Mouse (Mus musculus): Measurements from ENCODE around the gene Prr15l. TPM values are rescaled to one million over a fixed set of nuclear protein-coding genes. Genes with fewer than 3 reads are reported as not detected.

Prr15l gene
- polyA plus RNA-seq, 1 experiment = 8.9 TPM

DNA sequence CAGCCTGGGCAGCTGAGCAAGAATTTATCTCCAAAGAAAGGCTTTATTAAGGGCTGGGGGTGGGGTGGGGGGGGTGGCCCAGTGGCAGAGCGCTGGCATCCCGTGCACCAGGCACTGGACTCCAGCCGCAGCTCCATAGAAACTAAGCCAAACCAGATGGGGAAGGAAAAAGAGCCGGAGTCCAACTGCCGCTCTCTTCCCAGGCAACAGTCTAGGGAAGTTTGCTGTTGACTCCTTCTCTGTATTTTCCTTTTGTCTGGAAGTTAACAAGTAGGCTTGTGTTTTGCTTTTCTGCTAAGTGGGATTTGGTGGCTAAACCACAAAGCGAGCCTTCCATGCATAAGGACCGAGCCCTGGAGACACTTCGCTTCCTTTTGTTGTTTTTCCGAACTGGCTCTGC is 18.6 kb downstream of the Prr15l start:
- DNase-seq (ENCODE audit: low spot score) = no peak

DNA sequence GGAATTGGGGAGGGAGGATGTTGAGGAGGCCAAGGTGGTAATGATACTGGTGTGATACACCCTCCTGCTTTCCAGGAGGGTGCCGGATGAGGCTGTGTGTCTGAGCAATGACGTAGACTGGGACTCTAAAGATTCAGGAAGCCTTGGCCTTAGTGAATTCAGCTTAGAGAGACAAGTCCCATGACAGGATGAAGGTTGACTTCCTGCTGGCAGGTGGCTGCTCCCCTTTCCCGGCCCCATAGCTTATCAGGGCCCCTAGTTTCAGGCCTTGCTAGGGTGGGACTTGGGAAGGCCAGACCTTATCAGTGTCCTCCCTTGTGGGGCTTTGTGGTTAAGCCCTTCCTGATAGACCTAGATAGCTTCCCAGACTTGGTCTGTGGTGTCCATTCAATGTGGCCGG is 19.9 kb downstream of the Prr15l start:
- DNase-seq (ENCODE audit: low spot score) = no peak

GRCm38 (mm10) chr11:96950767-96951166 is 22.9 kb downstream of the Prr15l start:
- DNase-seq (ENCODE audit: low spot score) = no peak

- no peak for DNase-seq (ENCODE audit: low spot score)
These were observed 24.5 kb downstream of the Prr15l start for GRCm38 (mm10) chr11:96952426-96952825.

GRCm38 (mm10) chr11:96952896-96953295 is 25.0 kb downstream of the Prr15l start:
- DNase-seq (ENCODE audit: low spot score) = no peak

DNA sequence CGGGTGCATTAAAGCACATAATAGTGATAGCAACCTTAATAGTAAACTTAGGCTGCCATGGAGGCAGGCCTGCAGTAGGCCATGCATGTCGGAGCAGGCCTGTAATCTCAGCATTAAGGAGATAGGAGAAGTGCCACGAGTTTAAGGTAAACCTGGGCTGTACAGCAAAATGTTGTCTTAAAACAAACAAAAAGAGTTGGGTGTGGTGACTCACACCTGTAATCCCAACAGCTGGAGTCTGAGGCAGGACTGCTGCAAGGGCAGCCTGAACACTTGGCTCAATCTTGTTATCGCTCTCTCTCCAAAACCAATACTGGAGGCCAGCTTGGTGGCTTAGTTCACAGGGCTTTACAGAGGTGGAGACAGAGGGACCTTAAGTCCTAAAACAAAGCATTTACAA is 27.2 kb downstream of the Prr15l start:
- no peak for DNase-seq (ENCODE audit: low spot score)

DNA sequence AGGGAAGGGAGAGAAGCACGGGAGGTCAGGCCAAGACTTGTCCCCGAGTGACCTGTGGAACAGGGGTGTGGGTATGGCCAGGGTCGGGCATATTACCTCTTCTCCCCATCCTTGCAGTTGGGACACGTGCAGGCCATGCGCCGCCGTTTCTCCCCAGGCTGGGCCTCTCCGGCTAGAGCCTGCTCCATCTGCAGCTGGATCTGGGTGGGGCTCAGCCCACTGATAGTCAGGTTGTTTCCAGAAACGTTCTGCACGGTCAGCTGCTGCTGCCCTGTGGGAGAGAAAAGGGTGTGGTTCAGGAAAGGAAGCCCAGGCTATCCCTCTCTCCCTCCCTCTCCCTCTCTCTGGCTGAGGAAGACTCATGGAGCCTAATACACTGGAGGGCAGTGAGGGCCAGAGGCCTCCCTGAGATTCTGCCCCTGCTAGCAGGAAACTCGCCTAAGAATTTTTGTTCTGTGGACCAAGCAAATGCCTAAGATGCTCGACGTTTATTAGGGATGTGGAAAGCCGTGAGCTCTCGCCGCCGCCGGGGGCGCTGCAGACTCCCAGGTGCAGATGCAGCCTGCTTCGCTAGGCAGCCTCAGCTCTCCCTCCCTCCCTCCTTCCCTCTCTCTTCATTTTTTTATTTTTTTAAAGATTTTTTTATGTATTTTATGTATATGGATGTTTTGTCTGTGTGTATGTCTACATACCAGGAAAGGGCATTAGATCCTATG is 28.3 kb downstream of the Prr15l start:
- DNase-seq (ENCODE audit: low spot score) = no peak

- DNase-seq (ENCODE audit: low spot score) = no peak
These were observed 29.3 kb downstream of the Prr15l start for GRCm38 (mm10) chr11:96957061-96957805.

- peak; percentile 71 for DNase-seq (ENCODE audit: low spot score)
These were observed 35.7 kb downstream of the Prr15l start for GRCm38 (mm10) chr11:96963580-96963979.

GRCm38 (mm10) chr11:96966172-96966571 is 38.3 kb downstream of the Prr15l start:
- DNase-seq (ENCODE audit: low spot score) = no peak

DNA sequence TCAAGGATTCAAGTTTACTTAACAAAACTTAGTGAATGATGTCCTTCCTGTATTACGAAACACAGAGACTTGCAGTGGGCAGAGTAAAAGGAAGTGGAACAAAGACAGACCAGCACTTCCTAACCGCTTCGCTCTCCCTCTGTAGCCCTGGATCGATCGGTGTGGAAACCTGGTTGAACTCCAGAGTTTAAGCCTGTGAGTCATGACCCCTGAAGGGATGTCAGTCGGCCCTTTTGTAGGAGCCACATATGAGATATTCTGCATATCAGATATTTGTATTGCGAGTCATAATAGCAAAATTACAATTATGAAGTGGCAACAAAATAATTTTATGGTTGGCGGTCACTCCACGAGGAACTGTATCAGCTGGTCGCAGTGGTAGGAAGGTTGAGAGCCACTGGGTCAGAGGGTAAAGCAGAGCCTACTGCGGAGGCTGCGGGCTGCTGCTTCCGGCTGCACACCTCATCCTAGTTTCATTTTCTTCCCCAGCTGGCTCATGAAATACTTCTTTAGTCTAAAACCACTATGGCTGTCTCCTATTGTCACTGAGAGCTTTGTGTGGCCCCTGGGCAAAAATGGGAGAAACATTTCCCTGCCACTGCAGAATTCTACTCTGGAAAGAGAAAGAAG is 39.1 kb downstream of the Prr15l start:
- DNase-seq (ENCODE audit: low spot score) = no peak

GRCm38 (mm10) chr11:96967544-96968269 is 39.8 kb downstream of the Prr15l start:
- DNase-seq (ENCODE audit: low spot score) = no peak

DNA sequence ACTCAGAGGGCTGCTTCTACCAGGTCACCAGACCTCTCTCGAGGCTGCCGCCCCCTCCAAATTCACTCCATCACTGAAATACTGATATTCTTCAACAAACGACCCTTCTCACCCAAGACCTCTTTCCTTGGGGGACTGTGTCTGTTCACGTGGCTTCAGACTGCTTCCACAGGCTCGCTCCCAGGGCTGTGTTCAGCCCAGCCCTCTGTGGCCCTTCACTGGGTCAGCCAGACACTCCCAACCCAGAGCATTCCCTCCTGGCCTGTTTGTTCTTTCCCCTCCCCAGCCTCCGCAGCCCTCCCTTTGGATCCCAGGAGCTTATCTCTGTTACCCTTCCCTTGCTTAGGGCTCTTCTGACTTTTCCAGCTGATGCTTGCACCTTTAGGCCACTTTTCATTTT is 40.6 kb downstream of the Prr15l start:
- no peak for DNase-seq (ENCODE audit: low spot score)

GRCm38 (mm10) chr11:96969280-96969722 is 41.4 kb downstream of the Prr15l start:
- DNase-seq (ENCODE audit: low spot score) = no peak

- DNase-seq (ENCODE audit: low spot score) = no peak
These were observed 41.8 kb downstream of the Prr15l start for GRCm38 (mm10) chr11:96969746-96970145.

DNA sequence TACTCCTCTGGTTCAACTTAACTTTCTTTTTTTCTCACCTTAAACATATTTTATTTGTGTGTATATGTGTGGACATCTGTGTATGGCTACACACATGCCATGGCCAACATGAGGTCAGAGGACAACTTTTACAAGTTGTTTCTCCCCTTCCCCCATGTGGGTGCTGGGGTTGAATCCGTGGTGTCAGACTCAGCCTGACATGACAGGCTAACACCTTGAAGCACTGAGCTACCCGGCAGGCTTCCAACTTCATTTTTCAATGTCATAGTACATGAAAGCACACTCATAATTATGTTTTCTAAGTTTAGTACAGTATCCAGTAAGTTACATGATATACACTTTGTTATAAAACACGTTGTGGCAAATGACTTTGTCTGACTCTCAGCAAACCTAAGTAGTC is 42.4 kb downstream of the Prr15l start:
- no peak for DNase-seq (ENCODE audit: low spot score)

- DNase-seq (ENCODE audit: low spot score) = no peak
These were observed 45.0 kb downstream of the Prr15l start for GRCm38 (mm10) chr11:96972906-96973305.

- no peak for DNase-seq (ENCODE audit: low spot score)
These were observed 45.6 kb downstream of the Prr15l start for GRCm38 (mm10) chr11:96973426-96973964.

DNA sequence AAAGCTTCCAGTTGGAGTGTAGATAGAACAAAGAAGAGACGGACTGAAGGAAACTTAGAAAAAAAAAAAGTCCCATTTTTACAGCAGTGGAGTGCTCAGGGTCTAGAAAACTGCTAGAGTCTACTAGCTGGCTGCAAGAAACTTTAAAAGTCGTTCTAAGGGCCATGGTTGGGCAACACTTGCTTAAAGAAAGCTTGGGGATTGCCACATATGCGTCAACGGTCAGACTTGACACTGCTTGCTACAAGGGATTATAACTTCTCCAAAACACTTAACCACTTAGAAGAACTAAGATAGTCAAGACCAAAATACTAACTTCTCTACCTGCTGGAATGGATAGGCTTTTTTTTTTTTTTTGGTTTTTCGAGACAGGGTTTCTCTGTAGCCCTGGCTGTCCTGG is 46.9 kb downstream of the Prr15l start:
- DNase-seq (ENCODE audit: low spot score) = no peak

DNA sequence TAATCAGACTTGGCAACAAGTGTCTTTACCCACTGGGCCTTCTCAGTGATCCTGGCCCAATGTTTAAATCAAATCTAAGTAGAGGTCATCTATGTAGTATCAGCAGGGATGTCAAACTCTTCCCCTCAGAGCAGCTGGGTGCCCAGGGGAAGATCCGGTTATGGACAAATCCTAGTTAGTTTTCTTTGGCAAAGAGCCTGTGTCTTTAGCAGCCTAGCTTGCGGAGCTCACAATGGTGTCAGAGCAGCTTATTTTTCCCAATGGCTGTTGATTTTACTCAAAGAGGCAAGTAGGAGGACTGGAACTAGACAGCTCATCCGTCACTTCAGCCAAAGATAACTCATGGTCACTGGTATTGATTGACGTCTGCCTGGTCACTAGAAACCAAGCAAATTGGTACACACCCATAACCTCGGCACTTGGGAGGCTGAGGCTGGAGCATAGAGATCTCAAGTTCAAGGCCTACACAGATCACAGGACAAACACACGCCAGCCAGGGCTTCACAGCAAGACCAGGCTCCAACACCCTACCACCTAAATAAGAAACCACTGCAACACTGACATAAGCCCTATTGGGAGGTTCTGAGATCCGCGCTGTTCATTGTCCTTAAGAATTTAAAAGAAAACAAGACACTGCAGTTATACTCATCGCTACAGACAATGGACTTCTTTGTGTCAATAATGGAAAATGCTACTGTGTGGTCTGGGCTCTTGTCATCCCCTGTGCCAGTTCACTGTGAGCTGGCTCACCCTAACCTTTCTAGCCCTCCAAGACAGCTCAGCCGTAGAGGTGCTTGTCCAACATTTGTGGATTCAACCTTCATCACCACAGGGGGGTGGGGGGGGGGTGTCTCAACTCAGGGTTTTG is 47.8 kb downstream of the Prr15l start:
- DNase-seq (ENCODE audit: low spot score) = no peak

DNA sequence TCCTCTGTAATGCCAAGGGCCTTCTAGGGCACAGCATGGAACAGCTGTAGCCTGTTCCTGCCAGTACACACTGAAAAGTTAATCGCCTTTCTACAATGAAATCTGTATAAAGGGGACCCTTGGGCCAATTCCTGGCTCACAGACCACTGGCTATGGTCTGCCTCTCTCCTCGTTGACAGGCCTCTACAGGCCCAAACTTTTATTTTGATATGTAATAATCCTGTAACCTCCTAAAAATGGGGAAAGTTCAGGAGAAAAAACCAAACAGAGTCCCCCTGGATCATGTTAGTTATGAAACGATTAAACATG is 48.4 kb downstream of the Prr15l start:
- DNase-seq (ENCODE audit: low spot score) = no peak

Measured in urinary bladder, adult 2 months (tissue).